Mouse (Mus musculus) heart, adult 2 months (tissue): ENCODE measurements around the gene Nlgn3. TPM values are rescaled to one million over a fixed set of nuclear protein-coding genes. Genes with fewer than 3 reads are reported as not detected.

Source experiments
- DNase-seq, 2 experiments: peaks; one replicate each; pipeline ENCODE4 v3.0.0; 2021
- H3K27ac ChIP-seq: fragments of 200-600 bp; 2 replicates; pipeline ENCODE4 v1.8.1; 2022
- H3K27me3 ChIP-seq: fragments of 200-500 bp; 2 replicates; pipeline ENCODE4 v1.6.1; 2012; ENCODE audit warnings: mild to moderate bottlenecking, low read length, inconsistent platforms, mixed read lengths; ENCODE audit not compliant: control insufficient read depth, insufficient read depth
- H3K36me3 ChIP-seq: fragments of 200-500 bp; 2 replicates; pipeline ENCODE4 v1.6.1; 2012; ENCODE audit warnings: low read length, inconsistent platforms; ENCODE audit not compliant: control insufficient read depth, insufficient read depth
- H3K4me1 ChIP-seq: fragments of 200-500 bp; 2 replicates; pipeline ENCODE4 v1.6.1; 2011; ENCODE audit warnings: low read length; ENCODE audit not compliant: control insufficient read depth, insufficient read depth
- H3K4me3 ChIP-seq: fragments of 200-600 bp; 2 replicates; pipeline ENCODE4 v1.8.1; 2022
- H3K79me2 ChIP-seq: fragments of 200-500 bp; replicated peaks from 2 replicates; pipeline ENCODE4 v1.6.1; 2012; ENCODE audit warnings: mild to moderate bottlenecking, inconsistent platforms, low read length, moderate library complexity, mixed read lengths; ENCODE audit not compliant: control insufficient read depth, insufficient read depth
- H3K9ac ChIP-seq: fragments of 200-500 bp; 2 replicates; pipeline ENCODE4 v1.6.1; 2012; ENCODE audit warnings: low read depth, mild to moderate bottlenecking, control low read depth, inconsistent platforms, low read length, mixed read lengths
- CTCF ChIP-seq: fragments of 200-600 bp; IDR thresholded peaks from 2 replicates; pipeline ENCODE4 v1.8.1; 2022; ENCODE audit warnings: antibody characterized with exemption, mild to moderate bottlenecking, moderate library complexity
- EP300 ChIP-seq: fragments of 200-500 bp; IDR thresholded peaks from 2 replicates; pipeline ENCODE4 v1.6.1; 2011; ENCODE audit warnings: low read depth, low read length, control low read depth; ENCODE audit not compliant: insufficient read depth
- POLR2A ChIP-seq: fragments of 200-500 bp; IDR thresholded peaks from 2 replicates; pipeline ENCODE4 v1.6.1; 2011; ENCODE audit warnings: mild to moderate bottlenecking, low read depth, low read length, control low read depth; ENCODE audit not compliant: insufficient read depth
- whole genome bisulfite sequencing: fragments of 180-500 bp; shearing (Covaris S2); methylation state at CpG from one replicate; pipeline ENCODE4 v1.1.7; 2018; 5-methylcytosine and 5-hydroxymethylcytosine counted together
- intact Hi-C: fragments of 180-260 bp; cut with DNase I; formaldehyde crosslinking; loops from one replicate; pipeline ENCODE4 v1.15.1; 2025
- polyA plus RNA-seq: library from polyadenylated mRNA; depleted of rRNA; stranded (reverse); fragments of >200 nt; gene quantifications from 2 replicates; pipeline ENCODE4 v1.2.3, GENCODE M21; 2012
- total RNA-seq, 2 experiments: library from RNA; stranded (reverse); gene quantifications; 2 replicates each; pipeline ENCODE4 v1.2.3; 2021

Nlgn3 gene
- total and polyA plus RNA-seq, 3 experiments = 0.20 to 1.0 (median 0.42) TPM

DNA sequence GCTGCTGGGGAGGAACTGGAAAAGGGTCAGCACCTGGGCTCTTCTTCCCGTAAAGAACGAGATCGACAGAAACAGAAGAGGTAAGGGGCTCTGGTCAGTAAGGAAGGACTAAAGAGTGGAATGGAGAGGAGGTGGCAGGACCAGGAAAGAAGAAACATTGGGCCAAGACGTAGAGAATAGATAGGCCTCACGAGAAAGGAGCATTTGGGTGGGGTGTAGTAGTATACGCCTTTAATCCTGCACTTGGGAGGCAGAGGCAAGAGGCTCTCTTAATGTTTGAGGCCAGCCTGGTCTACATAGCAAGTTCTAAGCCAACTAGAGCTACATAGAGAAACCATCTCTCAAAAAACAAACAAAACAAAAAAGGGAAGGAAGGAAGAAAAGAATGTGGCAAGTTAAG, 10.5 kb upstream of the Nlgn3 start:
- Histone ChIP-seq H3K27ac (no peak overlapping the region), H3K79me2 (no peaks in the 10 kb centered on the region), H3K9ac (no peak overlapping the region), H3K4me1 (no peaks in the 10 kb centered on the region), H3K27me3 (no peaks in the 10 kb centered on the region), H3K36me3 (no peaks in the 10 kb centered on the region; the same call in 1 of the 2 replicates), H3K4me3 (no peak overlapping the region)
- TF ChIP-seq EP300 (no peak), POLR2A (no peak)
- DNase-seq = no peak
- intact Hi-C loops = loop anchor here (5.0 kb wide), 1 partner anchor 156 kb away; no protein-coding TSS in a partner anchor
- WGBS = 87% methylated on average over 6 of the region's 6 CpGs

GRCm38 (mm10) chrX:101289037-101289436, 9.9 kb upstream of the Nlgn3 start:
- no peak overlapping the region for H3K9ac ChIP-seq
- no peak overlapping the region for H3K4me3 ChIP-seq
- H3K27me3 ChIP-seq = no peaks in the 10 kb centered on the region
- WGBS = 87% methylated on average over 7 of the region's 7 CpGs
- H3K27ac ChIP-seq = no peak overlapping the region
- H3K4me1 ChIP-seq = no peaks in the 10 kb centered on the region
- intact Hi-C loops = loop anchor here (5.0 kb wide), 1 partner anchor 157 kb away; no protein-coding TSS in a partner anchor
- no peaks in the 10 kb centered on the region for H3K79me2 ChIP-seq
- TF ChIP-seq POLR2A (no peak), EP300 (no peak), CTCF (no peak)
- DNase-seq = no peak
- no peaks in the 10 kb centered on the region; the same call in 1 of the 2 replicates for H3K36me3 ChIP-seq

- Histone ChIP-seq H3K9ac (no peak overlapping the region), H3K27ac (no peak overlapping the region), H3K36me3 (no peaks in the 10 kb centered on the region; the same call in 1 of the 2 replicates), H3K27me3 (no peaks in the 10 kb centered on the region), H3K4me1 (no peaks in the 10 kb centered on the region), H3K79me2 (no peaks in the 10 kb centered on the region), H3K4me3 (no peak overlapping the region)
- DNase-seq = no peak
- intact Hi-C loops = no loop called here
- TF ChIP-seq EP300 (no peak), CTCF (no peak), POLR2A (no peak)
- WGBS = 68% methylated on average over 10 of the region's 10 CpGs
Observed at GRCm38 (mm10) chrX:101290111-101290510, 8.9 kb upstream of the Nlgn3 start.

- no peak for TF ChIP-seq EP300
- TF ChIP-seq POLR2A = no peak
- no peak for TF ChIP-seq CTCF
- no peak for DNase-seq
- Histone ChIP-seq H3K4me1 (no peaks in the 10 kb centered on the region; the same call in 1 of the 2 replicates), H3K27ac (no peak overlapping the region), H3K4me3 (no peak overlapping the region), H3K27me3 (no peaks in the 10 kb centered on the region), H3K9ac (no peak overlapping the region), H3K36me3 (no peaks in the 10 kb centered on the region), H3K79me2 (no peaks in the 10 kb centered on the region)
- intact Hi-C loops = no loop called here
- 32% methylated on average over 12 of the region's 13 CpGs for WGBS
Observed at GRCm38 (mm10) chrX:101299473-101300426, 782 bp downstream of the Nlgn3 start.

DNA sequence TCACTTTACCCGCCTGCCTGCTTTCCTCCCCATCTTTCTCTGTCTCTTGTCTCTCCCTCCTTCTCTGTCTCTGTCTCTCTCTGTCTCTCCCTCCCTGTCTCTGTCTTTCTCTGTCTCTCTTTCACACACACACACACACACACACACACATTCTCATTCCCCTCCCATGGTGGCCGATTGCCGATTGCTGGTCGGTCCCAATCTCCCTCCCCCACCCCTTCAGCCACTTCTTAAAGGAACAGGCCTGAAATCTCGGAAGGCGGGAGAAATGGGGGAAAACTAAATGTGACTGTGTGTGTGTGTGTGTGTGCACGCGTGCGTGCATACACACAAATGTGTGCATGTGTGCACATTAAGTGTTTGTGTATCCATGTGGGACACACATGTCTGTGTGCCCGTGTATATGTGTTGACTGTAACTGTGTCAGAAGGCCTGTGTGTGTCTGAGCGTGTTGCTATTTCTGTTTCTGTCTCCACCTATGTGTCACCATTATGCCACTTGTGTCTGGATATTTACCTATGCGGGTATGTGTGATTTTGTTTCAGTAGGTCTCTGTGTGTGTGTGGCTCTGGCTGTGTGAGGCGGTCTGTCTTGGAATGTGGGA, 1.6 kb downstream of the Nlgn3 start:
- 35% methylated on average over 13 of the region's 13 CpGs for whole genome bisulfite sequencing
- DNase-seq = no peak
- Histone ChIP-seq H3K36me3 (no peaks in the 10 kb centered on the region), H3K27me3 (no peaks in the 10 kb centered on the region), H3K9ac (no peak overlapping the region), H3K27ac (no peak overlapping the region), H3K79me2 (no peaks in the 10 kb centered on the region), H3K4me1 (no peaks in the 10 kb centered on the region; the same call in 1 of the 2 replicates), H3K4me3 (no peak overlapping the region)
- intact Hi-C loops = no loop called here
- TF ChIP-seq CTCF (no peak), POLR2A (no peak), EP300 (no peak)
